Mouse (Mus musculus): Measurements from ENCODE around the gene Tmem200b. TPM values are rescaled to one million over a fixed set of nuclear protein-coding genes. Genes with fewer than 3 reads are reported as not detected.

Tmem200b gene
- total and polyA plus RNA-seq, 3 experiments, result 6.9 to 7.4 (median 7.3) TPM

DNA sequence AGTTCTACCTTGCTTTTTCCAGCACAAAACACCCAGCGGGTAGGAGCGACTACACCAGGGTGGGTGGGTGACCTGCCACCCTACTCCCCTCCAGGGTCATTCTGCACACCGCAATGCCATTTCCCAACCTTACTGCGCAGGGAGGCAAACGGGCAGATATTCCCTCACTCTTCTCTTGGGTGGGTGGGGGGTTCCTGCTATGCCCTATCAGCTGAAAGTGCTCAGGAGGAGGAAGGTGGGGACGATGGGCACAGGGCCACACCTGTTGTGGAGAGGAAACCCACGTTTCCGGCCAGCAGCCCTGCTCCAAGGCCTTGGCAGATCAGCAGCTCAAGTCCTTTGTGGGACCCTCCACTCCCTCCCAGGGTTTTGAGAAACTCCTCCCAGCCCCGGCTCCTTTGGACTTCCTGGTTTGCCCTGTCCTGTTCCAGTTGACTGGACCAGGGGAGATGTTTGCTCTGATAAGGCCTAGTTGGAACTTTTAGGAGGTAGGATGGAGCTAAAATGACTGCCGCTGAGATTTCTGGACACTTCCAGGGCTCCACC lies 4.5 kb upstream of the Tmem200b start:
- TF ChIP-seq EP300 (IDR thresholded peaks at IDR 0.05; ENCODE audit: insufficient read depth, low read depth, low read length) (no peak), CTCF (IDR thresholded peaks at IDR 0.05) (no peak), POLR2A (IDR thresholded peaks at IDR 0.05; ENCODE audit: insufficient read depth, low read depth, low read length) (no peak)
- 54% methylated on average over 10 of the region's 10 CpGs for WGBS
- H3K9ac ChIP-seq (ENCODE audit: low read depth, low read length), result no peak overlapping the region
- intact Hi-C loops (cut with DNase I), result loop anchor here (2.0 to 5.0 kb wide), 2 partner anchors 50 to 162 kb away; no protein-coding TSS in a partner anchor
- H3K27me3 ChIP-seq (ENCODE audit: control insufficient read depth, insufficient read depth, low read length), result no peaks in the 10 kb centered on the region
- peak overlapping the region; percentile 33; the same call in 1 of the 2 replicates for H3K27ac ChIP-seq
- peaks cover 12% of the 10 kb centered on the region for H3K4me1 ChIP-seq (ENCODE audit: control insufficient read depth, insufficient read depth, low read length)
- no peak overlapping the region for H3K4me3 ChIP-seq
- peak in 1 of 2 experiments; percentile 20 for DNase-seq
- no peaks in the 10 kb centered on the region for H3K79me2 ChIP-seq (replicated peaks; ENCODE audit: control insufficient read depth, insufficient read depth, low read length)
- no peaks in the 10 kb centered on the region for H3K36me3 ChIP-seq (ENCODE audit: control insufficient read depth, insufficient read depth, low read length)

DNA sequence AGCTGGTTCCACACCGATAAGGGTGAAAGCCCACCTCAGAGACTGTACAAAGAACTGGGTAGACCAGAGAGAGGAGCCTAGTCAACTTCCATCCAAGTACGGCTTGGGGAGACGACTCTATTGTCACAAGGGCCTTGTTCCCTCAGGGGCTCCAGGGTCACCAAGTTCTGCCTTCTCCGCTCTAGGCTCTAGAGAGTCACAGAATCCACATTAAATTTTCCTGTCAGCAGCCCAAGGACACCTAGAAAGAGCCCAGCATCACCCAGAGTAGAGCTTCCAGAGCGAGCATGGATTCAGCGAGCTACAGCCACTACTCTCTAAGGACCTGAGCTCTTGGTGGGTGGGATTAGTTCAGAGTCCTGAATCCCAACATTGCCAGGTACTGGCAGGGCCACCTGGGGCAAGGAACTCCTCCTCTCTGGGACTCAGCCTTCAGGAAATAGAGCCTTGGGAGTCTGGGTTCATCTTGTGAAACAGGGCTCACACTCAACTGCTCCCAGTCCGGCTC lies 3.5 kb upstream of the Tmem200b start:
- TF ChIP-seq CTCF (IDR thresholded peaks at IDR 0.05) (no peak), EP300 (IDR thresholded peaks at IDR 0.05; ENCODE audit: insufficient read depth, low read depth, low read length) (no peak), POLR2A (IDR thresholded peaks at IDR 0.05; ENCODE audit: insufficient read depth, low read depth, low read length) (no peak)
- Histone ChIP-seq H3K27me3 (ENCODE audit: control insufficient read depth, insufficient read depth, low read length) (no peaks in the 10 kb centered on the region), H3K36me3 (ENCODE audit: control insufficient read depth, insufficient read depth, low read length) (no peaks in the 10 kb centered on the region), H3K9ac (ENCODE audit: low read depth, low read length) (no peak overlapping the region), H3K4me1 (ENCODE audit: control insufficient read depth, insufficient read depth, low read length) (peaks cover 12% of the 10 kb centered on the region), H3K79me2 (replicated peaks; ENCODE audit: control insufficient read depth, insufficient read depth, low read length) (no peaks in the 10 kb centered on the region), H3K27ac (peak overlapping the region; percentile 23), H3K4me3 (no peak overlapping the region)
- intact Hi-C loops (cut with DNase I), result loop anchor here (5.0 kb wide), 1 partner anchor 49 kb away; no protein-coding TSS in a partner anchor
- no peak for DNase-seq
- 85% methylated on average over 7 of the region's 7 CpGs for WGBS

DNA sequence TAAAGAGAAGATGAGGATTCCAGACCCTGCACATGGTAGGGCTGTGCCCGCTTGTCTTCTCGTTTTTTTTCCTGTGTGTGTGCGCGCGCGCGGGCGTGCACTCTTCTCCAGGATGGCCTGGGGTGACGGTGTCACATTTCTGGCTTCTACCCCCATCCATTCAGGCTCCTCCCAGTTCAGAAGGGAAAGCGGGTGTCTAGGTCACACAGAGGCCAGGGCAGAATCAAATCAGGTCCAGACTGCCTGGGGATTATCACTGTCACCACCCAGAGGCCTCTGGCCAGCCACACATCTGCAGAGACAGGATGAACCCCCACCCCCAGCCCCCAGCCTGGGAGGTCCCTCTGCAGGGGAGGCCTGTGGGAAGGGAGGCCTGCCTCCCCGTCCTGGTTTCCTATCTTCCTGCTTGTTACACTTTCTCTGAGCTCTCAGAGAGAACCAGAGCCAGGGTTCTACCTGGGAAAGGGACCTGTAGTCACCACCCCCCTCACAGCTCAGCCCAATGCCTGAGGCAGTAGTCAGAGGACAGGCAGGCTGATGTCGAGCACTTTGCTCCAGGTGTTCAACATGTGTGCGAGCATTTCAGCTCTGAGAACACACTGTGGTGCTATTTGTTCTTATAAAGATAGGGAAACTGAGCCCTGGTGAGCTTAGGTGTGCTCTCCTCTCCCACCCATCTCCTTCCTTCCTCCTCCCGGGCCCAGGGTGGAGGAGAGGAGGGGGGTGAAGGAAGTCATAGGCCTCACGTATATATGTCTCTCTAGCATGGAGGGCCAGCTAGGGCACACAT lies 2.7 kb upstream of the Tmem200b start:
- Histone ChIP-seq H3K27ac (peak overlapping the region; percentile 84), H3K36me3 (ENCODE audit: control insufficient read depth, insufficient read depth, low read length) (no peaks in the 10 kb centered on the region), H3K4me3 (no peak overlapping the region), H3K4me1 (ENCODE audit: control insufficient read depth, insufficient read depth, low read length) (peaks cover 12% of the 10 kb centered on the region), H3K9ac (ENCODE audit: low read depth, low read length) (no peak overlapping the region), H3K79me2 (replicated peaks; ENCODE audit: control insufficient read depth, insufficient read depth, low read length) (no peaks in the 10 kb centered on the region), H3K27me3 (ENCODE audit: control insufficient read depth, insufficient read depth, low read length) (no peaks in the 10 kb centered on the region)
- 19% methylated on average over 15 of the region's 15 CpGs for WGBS
- intact Hi-C loops (cut with DNase I), result loop anchor here (5.0 kb wide), 1 partner anchor 48 kb away; no protein-coding TSS in a partner anchor
- TF ChIP-seq EP300 (IDR thresholded peaks at IDR 0.05; ENCODE audit: insufficient read depth, low read depth, low read length) (0 out of 2 replicates have a peak, but pooled peaks have one; percentile 16), CTCF (IDR thresholded peaks at IDR 0.05) (no peak)
- peak; percentile 47 to 50 for DNase-seq

DNA sequence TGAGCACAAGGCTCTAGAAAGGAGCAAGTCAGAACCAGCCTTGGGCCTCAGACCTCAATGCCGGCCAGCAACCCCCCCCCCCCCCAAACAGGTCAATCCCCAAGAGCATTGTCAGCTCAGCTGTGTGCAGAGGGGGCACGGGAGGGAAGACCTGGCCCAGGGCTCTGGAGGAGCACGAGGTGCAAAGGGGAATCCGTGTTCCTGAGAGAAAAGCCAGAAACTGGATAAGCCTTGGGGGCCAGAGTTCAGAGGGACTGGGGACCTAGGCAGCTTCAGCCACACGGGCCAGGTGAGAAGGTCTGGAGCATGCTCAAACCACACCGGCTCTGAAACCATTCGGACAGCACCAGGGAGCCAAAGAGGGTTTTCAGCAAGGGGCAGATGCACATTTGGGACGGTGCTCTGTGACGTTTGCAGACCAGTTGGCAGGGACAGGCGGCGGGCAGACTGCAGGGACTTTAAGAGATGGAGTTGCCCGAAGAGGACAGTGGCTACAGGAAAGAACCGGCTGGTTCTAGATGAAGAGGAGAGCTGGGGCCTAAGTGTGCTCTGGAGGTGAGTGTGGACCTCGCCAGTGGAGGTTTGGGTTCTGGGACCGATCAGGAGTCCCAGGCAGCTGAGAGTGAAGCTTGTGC lies 1.9 kb upstream of the Tmem200b start:
- intact Hi-C loops (cut with DNase I), result loop anchor here (5.0 kb wide), 1 partner anchor 48 kb away; no protein-coding TSS in a partner anchor
- Histone ChIP-seq H3K27ac (peak overlapping the region; percentile 84), H3K4me3 (peak overlapping the region; percentile 75), H3K36me3 (ENCODE audit: control insufficient read depth, insufficient read depth, low read length) (no peaks in the 10 kb centered on the region), H3K27me3 (ENCODE audit: control insufficient read depth, insufficient read depth, low read length) (no peaks in the 10 kb centered on the region), H3K9ac (ENCODE audit: low read depth, low read length) (peak overlapping the region; percentile 78; the same call in 1 of the 2 replicates), H3K79me2 (replicated peaks; ENCODE audit: control insufficient read depth, insufficient read depth, low read length) (no peaks in the 10 kb centered on the region), H3K4me1 (ENCODE audit: control insufficient read depth, insufficient read depth, low read length) (peaks cover 12% of the 10 kb centered on the region)
- 50% methylated on average over 15 of the region's 15 CpGs for WGBS
- TF ChIP-seq EP300 (IDR thresholded peaks at IDR 0.05; ENCODE audit: insufficient read depth, low read depth, low read length) (no peak), POLR2A (IDR thresholded peaks at IDR 0.05; ENCODE audit: insufficient read depth, low read depth, low read length) (no peak), CTCF (IDR thresholded peaks at IDR 0.05) (no peak)
- no peak for DNase-seq

DNA sequence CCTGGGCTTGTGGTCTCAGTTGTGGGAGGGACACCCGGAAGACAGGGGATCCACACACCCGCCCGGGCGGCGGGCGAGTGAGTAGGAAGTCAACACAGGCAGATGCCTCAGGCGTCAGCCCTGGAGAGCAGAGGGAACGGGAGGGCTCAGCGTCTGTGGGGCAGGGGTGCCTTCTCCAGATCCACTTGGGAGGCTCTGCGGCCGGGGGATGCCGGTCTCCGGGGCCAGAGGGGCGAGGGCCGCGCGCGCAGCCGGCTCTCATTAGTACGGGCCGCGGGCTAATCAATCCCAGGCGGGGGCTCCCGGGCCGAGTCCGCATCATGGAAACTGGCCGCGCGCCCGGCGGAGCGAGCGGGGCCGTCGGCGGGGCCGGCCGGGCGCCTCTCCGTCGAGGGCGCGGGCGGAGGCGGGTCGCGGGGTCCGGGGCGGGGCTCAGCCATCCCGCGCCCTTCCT lies 1.4 kb upstream of the Tmem200b start:
- TF ChIP-seq CTCF (IDR thresholded peaks at IDR 0.05) (no peak), POLR2A (IDR thresholded peaks at IDR 0.05; ENCODE audit: insufficient read depth, low read depth, low read length) (0 out of 2 replicates have a peak, but pooled peaks have one; percentile 33), EP300 (IDR thresholded peaks at IDR 0.05; ENCODE audit: insufficient read depth, low read depth, low read length) (no peak)
- WGBS, result 11% methylated on average over 48 of the region's 51 CpGs
- Histone ChIP-seq H3K79me2 (replicated peaks; ENCODE audit: control insufficient read depth, insufficient read depth, low read length) (no peaks in the 10 kb centered on the region), H3K27ac (peak overlapping the region; percentile 84), H3K4me3 (peak overlapping the region; percentile 75), H3K9ac (ENCODE audit: low read depth, low read length) (peak overlapping the region; percentile 78), H3K27me3 (ENCODE audit: control insufficient read depth, insufficient read depth, low read length) (no peaks in the 10 kb centered on the region), H3K36me3 (ENCODE audit: control insufficient read depth, insufficient read depth, low read length) (no peaks in the 10 kb centered on the region), H3K4me1 (ENCODE audit: control insufficient read depth, insufficient read depth, low read length) (peaks cover 12% of the 10 kb centered on the region)
- intact Hi-C loops (cut with DNase I), result no loop called here
- DNase-seq, result peak in 1 of 2 experiments; percentile 83

Data from heart, adult 2 months (tissue).